Mouse (Mus musculus): ENCODE measurements around the gene Sord. TPM values are rescaled to one million over a fixed set of nuclear protein-coding genes. Genes with fewer than 3 reads are reported as not detected.
A peak's percentile ranks its signal among the peaks of the same experiment; 100 is the strongest.

The Sord gene
- total RNA-seq, 2 experiments from 2014 or later: 61.4 to 77.3 TPM

DNA sequence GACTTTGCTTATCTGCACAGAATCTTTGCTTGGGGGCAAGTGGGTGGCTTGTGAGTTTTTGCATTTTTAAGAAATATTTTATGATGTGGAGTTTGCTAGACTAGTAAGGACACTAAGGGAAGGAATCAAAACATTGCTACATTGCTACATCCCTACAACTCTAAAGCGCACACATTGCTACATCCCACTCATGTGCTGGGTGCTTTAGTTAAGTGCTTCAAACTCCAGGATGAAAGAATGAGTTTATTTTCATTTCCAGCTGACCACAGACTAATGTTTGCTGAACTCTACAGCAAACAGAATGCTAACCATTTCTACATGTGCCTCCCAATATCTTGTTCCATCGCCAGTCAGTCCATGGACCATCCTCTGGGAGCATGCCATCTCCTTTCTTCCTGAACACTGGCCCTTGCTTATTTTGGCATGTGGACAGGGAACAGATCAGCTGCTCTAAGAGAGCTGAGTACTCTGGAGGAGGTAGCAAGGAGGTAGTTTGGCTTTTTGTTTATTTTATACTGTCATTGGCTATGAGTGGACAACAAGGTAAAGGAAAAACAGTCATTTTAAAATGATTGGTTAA is 3.4 kb downstream of the Sord start:
- DNase-seq (ENCODE audit: low spot score in 2 of 2): no peak

DNA sequence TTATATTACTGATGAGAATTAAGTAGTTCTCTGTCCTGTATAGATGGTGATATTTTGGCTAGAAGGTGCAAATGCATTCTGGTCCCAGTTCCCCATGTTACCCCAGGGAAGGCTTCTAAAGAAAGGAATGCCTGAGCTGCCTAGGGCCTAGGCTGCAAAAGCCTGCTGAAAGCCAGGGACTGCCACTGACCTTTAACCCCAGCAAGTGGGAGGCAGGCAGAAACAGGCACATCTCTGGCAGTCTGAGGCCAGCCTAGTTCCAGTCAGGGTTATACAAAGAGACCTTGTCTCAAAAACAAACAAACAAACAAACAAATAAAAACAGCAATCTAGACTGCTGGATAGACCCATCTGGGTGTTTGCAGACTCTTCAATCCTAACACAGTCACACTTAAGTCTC is 6.2 kb downstream of the Sord start:
- DNase-seq (ENCODE audit: low spot score in 2 of 2): no peak

DNA sequence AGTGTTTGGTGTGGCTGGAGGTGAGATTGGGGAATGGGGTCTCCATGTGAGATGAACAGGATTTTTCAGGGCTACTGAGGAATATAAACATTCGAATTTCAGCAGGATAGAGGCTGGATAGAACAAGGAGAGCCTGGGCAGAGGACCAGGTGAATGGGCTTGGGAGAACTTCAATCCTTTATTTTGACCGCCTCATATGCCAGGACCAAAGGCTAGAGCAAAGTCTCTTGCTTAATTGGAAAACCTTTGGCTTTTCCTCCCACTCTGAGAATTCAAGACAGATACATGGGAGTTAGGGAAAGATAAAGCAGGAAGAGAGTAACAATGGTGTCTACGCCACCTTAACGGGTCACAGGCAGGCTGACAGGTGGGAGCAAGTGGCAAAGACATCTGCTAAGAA is 6.7 kb downstream of the Sord start:
- DNase-seq (ENCODE audit: low spot score in 2 of 2): no peak

DNA sequence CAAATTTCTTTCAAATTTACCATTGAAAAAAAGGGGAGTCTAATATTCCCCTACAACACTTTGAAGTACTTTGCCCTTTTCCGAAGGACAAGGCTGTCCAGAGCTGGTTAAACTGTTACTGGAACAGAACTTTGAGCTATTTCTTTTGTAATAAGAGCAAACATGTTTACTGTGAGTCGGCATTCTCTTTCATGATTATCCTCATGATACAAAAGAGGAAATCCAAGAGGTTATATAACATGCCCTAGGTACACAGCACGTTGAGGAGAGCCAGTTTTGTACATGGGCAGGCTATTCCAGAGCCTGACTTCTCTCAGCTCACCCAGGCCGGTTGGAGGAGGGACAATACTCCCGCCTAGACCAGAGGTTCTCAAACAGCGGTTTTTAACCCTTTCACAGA is 7.4 kb downstream of the Sord start:
- no peak for DNase-seq (ENCODE audit: low spot score in 2 of 2)

DNA sequence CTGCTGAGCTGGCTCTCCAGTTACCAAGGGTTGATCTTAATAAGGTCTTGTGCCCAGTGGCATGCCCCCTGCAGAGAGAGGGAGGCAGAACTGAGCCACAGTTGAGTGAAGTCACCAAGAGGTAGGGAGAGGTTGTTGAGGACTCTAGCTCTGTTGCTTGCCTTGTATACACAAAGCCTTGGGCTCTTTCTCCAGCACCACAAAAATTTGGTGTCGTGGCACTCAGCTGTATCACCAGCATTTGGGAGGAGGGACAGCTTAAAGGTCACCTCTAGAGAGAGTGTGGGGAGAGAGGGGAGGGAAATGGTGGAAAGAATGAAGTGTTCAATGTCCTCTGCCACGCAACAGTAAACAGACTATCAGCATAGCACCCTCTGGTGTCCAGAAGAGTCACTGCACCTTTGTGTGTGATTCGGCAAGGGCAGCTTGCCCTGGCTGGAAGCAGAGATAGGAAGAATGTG is 9.2 kb downstream of the Sord start:
- DNase-seq (ENCODE audit: low spot score in 2 of 2): peak in 1 of 2 experiments; percentile 44

DNA sequence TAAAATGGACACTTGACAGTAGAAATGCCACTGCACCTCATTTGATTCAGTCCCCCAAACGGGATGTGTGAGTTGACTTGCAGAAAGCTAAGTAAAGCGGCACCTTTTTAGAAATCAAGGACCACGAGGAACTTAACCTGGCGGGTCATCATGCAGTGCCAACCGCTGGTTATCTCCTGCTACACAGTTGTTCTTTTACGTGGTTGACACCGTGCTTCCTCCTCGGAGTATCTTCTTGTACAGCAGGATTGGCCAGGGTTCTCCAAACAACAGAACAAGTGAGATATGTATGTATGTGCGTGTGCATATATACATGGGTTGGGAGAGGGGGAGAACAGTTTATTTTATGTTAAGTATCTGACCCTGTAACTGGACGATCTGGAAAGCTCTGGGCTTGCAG is 13.2 kb downstream of the Sord start:
- no peak for DNase-seq (ENCODE audit: low spot score in 2 of 2)

DNA sequence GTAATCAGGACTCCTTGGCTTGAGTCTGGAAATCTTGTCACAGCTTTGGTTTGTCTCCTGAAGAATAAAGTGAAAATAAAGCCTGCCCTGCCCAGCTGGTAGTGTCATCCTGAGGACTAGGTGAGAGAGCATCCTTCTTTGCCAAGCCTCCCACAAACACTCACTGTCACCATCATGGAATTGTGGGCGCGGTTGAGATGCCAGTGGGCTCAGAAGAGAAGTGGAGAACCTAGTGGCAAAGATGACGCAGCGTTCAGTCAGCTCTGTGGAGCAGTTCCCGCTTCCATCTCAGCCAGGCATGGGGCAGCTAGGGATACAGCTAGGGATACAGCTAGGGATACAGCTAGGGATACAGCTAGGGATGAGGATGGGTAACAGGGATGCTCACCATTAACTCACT is 21.4 kb downstream of the Sord start:
- no peak for DNase-seq (ENCODE audit: low spot score in 2 of 2)

DNA sequence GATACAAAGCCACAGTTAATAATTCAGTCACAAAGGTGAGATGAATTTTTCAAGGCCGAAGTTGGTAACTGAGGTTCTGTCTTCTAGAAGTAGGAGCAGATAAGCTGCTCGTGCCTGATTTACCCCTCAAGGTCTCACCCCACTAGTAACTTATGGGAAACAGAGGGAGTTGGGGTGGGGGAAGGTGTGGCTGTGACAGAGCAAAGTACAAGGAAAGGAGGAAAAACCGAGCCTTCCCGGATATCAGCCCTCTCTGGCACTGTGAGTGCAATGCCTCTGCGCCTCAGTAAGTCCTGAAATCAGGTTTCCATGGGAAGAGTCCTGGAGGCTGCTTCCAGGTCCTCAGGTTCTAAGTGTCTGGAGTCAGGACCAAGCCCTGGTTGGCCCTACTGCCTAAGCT is 26.2 kb downstream of the Sord start:
- DNase-seq (ENCODE audit: low spot score in 2 of 2): no peak

DNA sequence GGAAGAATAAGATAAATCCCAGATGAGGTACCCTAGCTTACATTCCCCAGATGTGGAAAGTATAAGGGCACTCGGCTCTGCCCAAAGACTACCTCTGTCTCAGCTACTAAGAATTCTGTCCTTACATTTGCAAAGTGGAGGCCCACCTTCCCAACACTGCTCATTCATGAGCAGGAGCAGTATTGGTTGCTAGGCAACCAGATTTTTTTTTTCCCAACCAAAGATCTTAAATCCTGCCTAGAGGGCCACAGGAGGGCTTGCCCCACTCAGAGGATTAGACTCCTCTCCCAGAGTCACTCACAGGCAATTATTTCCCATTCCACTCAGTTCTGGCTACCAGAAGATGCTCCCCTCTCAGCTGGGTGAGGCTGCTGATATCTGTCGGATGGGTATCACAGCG is 30.1 kb downstream of the Sord start:
- DNase-seq (ENCODE audit: low spot score in 2 of 2): no peak

DNA sequence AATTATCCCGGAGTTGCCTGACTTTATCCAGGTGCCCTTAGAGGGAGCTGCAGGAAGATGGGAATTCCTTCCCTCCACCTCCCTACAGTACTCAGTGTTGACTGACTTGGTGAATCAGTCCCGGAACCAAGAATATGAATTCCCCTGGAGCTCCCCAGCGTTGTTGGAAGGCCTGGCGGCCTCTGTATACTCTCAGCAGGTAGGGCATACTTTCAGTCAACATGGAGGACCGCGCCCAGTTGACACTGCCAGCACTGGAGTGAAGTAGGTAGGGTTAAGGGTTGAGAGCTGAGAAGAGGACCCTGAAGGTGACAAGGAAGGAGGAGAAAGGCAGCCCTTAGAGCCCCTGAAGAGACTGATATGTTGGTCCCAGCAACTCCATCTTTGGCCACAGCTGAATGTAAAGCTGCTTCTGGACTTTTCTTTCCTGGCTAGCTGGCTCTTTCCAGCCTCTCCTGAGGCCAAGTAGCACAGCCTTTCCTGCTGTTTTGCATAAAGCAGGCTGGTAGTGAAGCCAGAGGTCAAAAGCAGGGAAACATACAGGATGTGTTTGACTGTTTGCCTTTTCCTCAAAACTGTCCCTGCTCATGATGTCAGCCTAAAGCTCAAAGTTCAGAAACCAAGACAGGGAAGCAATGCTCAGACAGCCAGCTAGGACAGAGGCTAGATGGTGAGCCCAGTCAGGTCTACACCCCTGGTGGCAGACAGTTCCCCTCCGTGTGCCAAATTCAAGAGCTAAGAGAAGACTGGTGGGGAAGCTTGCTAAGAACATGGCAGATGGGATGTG is 32.1 kb downstream of the Sord start:
- DNase-seq (ENCODE audit: low spot score in 2 of 2): no peak

DNA sequence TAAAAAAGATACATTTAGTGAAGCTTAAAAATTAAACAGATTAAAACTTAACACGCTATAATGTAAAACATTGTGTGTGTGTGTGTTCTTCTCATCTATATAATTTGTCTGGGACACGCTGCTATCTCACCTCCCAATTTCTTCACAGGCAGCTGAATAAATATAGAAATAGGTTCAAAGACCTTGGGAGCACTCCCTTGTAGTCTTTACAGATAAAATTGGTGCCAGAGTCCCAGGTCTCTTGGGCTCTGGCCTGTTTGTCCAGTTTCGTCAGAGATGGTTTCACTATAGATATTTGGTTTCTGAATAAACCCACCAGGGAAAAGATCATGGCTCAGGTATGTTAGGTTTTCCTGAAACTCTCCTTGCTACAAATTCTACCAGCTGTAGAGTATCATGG is 44.2 kb downstream of the Sord start:
- no peak for DNase-seq (ENCODE audit: low spot score in 2 of 2)

DNA sequence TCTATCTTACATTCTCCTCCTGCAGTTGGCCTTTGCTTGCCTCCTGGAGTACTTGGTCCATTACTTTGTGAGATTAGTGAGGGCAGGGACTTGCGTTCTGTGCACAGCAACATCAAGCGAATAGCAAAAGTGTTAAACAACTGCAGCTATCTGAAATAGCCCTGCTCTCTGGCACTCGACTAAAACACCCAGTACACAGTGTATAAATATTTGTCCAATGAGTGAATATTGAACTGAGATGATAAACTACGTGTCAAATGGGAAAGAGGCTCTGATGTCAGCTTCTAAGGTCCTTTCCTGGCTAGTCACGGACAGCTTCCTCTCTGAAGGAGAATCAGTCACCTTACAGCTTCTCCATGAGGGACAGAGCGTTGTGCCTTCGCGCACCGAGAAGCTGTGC is 49.5 kb downstream of the Sord start:
- DNase-seq (ENCODE audit: low spot score in 2 of 2): no peak

DNA sequence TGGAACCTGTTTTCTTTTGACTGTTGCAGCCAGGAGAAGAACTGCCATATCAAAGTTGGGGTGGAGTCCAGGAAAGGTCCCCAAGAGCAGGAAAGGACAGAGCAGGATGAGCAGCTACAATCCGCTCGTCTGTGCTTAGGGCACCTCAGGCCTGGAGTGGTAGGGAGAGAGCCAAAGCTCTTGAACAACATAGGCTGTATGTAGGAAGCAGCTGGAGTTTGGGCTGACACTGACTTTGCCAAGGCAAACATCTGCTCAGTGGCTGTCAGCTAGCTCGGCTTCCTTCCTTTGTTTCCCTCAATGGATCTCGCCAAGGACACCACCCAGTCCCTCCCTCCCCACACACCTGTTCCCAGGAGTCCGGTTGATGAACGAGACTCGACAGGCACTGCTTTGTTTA is 51.6 kb downstream of the Sord start:
- no peak for DNase-seq (ENCODE audit: low spot score in 2 of 2)

DNA sequence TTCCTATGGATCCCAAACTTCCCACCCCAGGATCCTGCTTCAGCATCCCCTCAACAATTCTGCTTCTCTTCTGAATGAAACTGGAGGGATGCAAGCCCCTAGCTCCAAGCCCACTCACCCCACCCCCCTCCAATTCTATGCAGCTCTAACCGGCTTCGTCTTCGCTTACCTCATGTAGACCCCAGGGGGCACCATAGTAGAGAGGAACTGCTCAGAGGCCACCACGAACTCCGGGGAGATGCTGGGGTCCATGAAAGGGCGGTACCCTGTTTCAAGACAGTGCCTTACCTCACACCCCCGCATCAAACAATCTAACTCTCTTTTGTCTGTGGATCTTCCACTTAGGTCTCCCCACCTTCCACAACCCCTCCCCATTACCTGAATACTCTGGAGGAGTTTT is 60.4 kb downstream of the Sord start:
- DNase-seq (ENCODE audit: low spot score in 2 of 2): no peak

DNA sequence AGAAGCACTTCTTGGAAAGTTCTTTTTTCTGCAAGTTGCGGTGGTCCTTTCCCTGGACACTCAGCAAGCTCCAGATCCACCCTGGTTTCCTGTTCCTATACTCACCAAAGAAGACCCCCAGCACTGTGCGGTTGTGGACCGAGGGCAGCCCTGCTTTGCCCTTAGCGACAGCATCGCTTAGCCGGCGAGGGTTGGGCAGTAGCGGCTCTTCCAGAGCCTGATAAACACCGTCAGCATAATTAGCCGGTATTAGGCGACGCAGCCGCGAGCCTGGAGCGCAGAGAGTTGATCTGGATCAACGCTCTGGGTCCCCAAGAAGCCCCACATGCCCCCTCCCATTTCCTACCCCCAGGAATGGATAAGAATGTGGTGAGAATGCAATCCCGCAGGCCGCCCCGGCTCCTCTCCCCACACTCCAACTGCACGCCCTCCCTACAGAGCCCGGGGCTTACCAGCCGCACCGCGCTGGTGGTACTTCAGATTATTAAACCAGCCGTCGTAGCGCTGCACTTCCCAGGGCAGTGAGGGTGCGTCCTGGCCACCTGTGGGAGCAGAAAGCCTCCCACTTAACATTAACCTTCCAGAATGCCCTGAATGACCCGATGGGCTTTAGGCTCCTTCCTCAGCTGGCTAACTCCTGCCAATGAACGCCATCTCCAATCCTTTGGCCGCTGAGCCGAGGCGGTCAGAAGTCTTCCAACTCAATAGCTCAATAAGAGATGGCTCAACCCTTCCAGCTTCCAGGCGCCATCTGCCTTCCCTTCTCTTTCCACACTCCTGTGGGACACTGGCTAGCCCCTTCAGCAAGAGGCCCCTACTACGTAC is 62.9 kb downstream of the Sord start:
- no peak for DNase-seq (ENCODE audit: low spot score in 2 of 2)

DNA sequence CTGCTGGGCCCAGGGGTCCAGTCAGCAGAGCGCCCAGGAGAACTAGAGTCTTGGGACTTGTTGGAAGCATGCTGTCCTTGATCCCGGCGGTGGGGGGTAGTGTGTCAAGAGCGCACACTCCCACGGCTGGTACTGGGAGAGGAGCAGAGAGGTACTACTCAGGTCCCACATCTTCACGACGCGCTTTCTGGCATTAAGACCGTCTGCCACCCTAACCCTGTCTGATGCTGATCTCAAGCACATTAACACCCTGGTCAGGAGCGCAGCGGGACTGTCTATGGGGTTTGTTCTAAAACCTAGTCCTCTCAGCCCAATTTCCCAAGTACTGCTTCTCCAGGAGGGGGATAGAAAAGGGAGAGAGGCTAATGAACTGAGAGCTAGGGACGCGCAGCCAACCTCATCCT is 63.5 kb downstream of the Sord start, which contains the start of gene Duox2:
Gene Duox2, minus strand, starts transcription at position 354 of the 404 bp plus-strand sequence.
- DNase-seq (ENCODE audit: low spot score in 2 of 2): no peak

DNA sequence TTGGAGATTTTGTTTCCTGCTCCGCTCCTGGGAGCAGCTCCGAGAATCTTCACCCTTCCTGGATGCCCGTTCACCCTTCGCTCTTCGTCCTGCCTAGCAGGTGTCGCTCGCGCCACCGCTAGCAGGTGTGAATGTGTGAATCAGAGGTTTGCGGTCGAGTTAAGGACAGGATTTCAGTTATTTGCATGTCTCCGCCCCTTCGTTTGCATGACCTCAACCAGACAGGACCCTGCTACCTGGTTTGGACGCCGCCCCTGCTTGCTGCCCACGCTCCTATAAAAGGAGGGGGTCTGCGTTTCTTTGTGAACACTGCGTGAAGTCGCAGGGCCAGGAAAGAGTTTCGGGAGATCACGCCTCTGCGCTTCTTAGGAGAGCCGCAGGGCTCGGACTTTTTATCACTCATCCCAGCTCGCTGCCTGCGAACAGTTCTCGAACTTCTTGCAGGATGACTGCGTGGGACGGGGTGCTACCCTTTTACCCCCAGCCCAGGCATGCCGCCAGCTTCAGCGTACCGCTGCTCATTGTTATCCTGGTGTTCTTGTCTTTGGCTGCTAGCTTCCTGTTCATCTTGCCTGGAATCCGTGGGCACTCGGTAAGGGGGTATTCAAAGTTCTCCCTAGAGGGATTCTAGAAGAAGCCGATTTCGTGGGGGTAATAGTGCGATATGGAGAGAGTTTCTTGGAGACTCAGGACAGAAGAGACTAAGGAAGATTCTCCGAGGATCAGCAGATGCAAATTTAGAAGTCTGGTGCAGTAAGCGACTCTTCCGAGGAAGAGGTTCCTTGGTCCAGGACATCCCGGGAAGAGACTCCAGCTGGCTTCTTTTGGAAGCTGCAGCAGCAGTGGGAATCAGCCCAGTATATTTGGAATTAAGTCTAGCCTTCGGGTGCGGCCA is 64.3 kb downstream of the Sord start, which contains the start of gene Duoxa2:
Gene Duoxa2, plus strand, starts transcription at position 305 of the 895 bp plus-strand sequence.
- DNase-seq (ENCODE audit: low spot score in 2 of 2): no peak

DNA sequence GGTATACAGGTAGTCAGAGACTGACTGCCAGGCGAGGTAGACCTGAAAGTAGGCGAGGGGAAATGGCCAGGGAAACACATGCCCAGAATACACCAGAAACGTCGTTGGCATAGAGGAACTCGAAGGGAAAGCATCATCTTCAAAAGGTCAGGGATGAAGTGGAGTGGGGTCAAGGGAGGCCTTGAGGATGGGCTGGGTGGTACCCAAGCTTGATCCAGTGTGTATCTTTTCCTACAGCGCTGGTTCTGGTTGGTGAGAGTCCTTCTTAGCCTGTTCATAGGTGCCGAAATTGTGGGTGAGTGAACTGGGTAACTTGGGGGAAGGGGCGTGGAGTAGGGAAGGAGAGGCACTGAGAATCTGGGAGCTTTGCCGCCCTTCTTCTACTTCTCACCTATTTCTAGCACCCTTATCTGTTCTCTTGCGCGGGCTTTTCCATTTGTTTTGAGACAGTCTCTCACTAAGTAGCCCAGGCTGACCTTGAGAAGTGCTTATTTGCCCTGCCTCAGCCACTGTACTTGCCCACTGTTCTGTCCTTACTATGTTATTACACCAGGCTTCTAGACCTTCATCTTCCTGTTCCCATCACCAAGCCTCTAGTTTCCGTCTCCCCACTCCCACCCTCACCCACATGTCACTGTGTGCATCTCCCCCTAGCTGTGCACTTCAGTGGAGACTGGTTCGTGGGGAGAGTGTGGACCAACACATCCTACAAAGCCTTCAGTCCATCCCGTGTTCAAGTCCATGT is 65.5 kb downstream of the Sord start:
- no peak for DNase-seq (ENCODE audit: low spot score in 2 of 2)

DNA sequence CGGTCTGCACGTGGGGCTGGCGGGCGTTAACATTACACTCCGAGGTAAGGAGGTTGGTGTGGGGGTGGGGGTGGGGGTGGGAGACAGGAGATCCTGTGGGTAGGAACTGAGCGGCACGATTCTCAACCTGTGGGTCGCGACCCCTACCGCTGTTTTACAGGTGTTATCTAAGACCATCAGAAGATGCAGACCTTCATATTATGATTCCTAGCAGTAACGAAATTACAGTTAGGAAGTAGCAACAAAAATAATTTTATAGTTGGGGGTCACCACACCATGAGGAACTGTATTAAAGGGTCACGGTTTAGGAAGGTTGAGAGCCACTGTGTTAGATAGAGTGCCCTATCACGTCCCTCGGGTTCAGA is 66.1 kb downstream of the Sord start:
- DNase-seq (ENCODE audit: low spot score in 2 of 2): no peak

Measured in adrenal gland, postnatal 4 days (tissue).